Mouse (Mus musculus) heart, postnatal 0 days (tissue): ENCODE measurements around the gene Abhd2. TPM values are rescaled to one million over a fixed set of nuclear protein-coding genes. Genes with fewer than 3 reads are reported as not detected.

Experiments used
- ATAC-seq: fragments of 200-750 bp; cut with Nextera tagmentation; 2 replicates; pipeline ENCODE4 v1.8.0; 2017; ENCODE audit warnings: low read depth, moderate number of reproducible peaks, moderate library complexity; ENCODE audit not compliant: insufficient read depth
- DNase-seq: peaks from one replicate; pipeline ENCODE4 v3.0.0-alpha.2; 2016; ENCODE audit warnings: low spot score
- H3K27ac ChIP-seq: fragments of 300-500 bp; sonication (generic); 2 replicates; pipeline ENCODE4 v1.5.1; 2014; ENCODE audit warnings: low read depth, mild to moderate bottlenecking
- H3K27me3 ChIP-seq: fragments of 300-500 bp; sonication (generic); 2 replicates; pipeline ENCODE4 v1.6.1; 2014; ENCODE audit warnings: low read length, mixed read lengths; ENCODE audit not compliant: control insufficient read depth, insufficient read depth
- H3K36me3 ChIP-seq: fragments of 300-500 bp; sonication (generic); replicated peaks from 2 replicates; pipeline ENCODE4 v1.6.1; 2014; ENCODE audit warnings: low read length, mixed read lengths; ENCODE audit not compliant: control insufficient read depth, insufficient read depth
- H3K4me1 ChIP-seq: fragments of 300-500 bp; sonication (generic); 2 replicates; pipeline ENCODE4 v1.6.1; 2014; ENCODE audit warnings: antibody characterized with exemption; ENCODE audit not compliant: control insufficient read depth, insufficient read depth
- H3K4me2 ChIP-seq: fragments of 300-500 bp; sonication (generic); 2 replicates; pipeline ENCODE4 v1.6.1; 2014; ENCODE audit warnings: low read depth, mild to moderate bottlenecking, low read length, moderate library complexity
- H3K4me3 ChIP-seq: fragments of 300-500 bp; sonication (generic); 2 replicates; pipeline ENCODE4 v1.5.1; 2014; ENCODE audit warnings: low read depth, low read length
- H3K9ac ChIP-seq: fragments of 300-500 bp; sonication (generic); replicated peaks from 2 replicates; pipeline ENCODE4 v1.6.1; 2014; ENCODE audit warnings: low read depth, low read length, mixed read lengths
- H3K9me3 ChIP-seq: fragments of 300-500 bp; sonication (generic); replicated peaks from 2 replicates; pipeline ENCODE4 v1.6.1; 2016; ENCODE audit warnings: low read length; ENCODE audit not compliant: control insufficient read depth
- CTCF ChIP-seq: IDR thresholded peaks from 2 replicates; pipeline ENCODE4 v1.5.1; 2016; ENCODE audit warnings: antibody characterized with exemption, control low read depth, low read depth
- EP300 ChIP-seq: IDR thresholded peaks from 2 replicates; pipeline ENCODE4 v1.6.1; 2016; ENCODE audit warnings: antibody characterized with exemption, low read depth
- WGBS: fragments of 180-500 bp; shearing (Covaris S2); extraction: QIAGEN DNeasy Blood & Tissue Kit; methylation state at CpG from one replicate; pipeline ENCODE4 v1.1.7; 2014; 5-methylcytosine and 5-hydroxymethylcytosine counted together
- polyA plus RNA-seq: library from polyadenylated mRNA; unstranded; fragments of >200 nt; fragmentation: Nextera tagmentation; extraction: Ambion mirVana; gene quantifications from 2 replicates; pipeline ENCODE4 v1.2.1, GENCODE M21; 2015
- total RNA-seq: library from RNA; depleted of rRNA; stranded (reverse); fragments of >200 nt; gene quantifications from 2 replicates; pipeline ENCODE4 v1.2.3, GENCODE M21; 2014; ENCODE audit warnings: low replicate concordance; rRNA removed

The Abhd2 gene
- total RNA-seq (14.5 and 16.6 TPM in 2 replicates), polyA plus RNA-seq (3.4 and 4.2 TPM in 2 replicates)

GRCm38 (mm10) chr7:79272789-79273718, at the start of gene Abhd2:
TSS of gene Abhd2 (plus strand) at chr7:79273199.
- WGBS: under 1% methylated on average over 54 of the region's 54 CpGs
- Histone ChIP-seq H3K27me3 (no peaks in the 10 kb centered on the region), H3K4me1 (peaks cover 29% of the 10 kb centered on the region), H3K36me3 (no peaks in the 10 kb centered on the region), H3K4me3 (peak within 1 kb of the TSS; percentile 78), H3K27ac (peak within 1 kb of the TSS; percentile 69), H3K4me2 (peak within 1 kb of the TSS; percentile 84), H3K9ac (peak within 1 kb of the TSS; percentile 75), H3K9me3 (no peaks in the 10 kb centered on the region)
- DNase-seq: peak; percentile 99
- TF ChIP-seq CTCF (no peak), EP300 (peak; percentile 60; the same call in 1 of the 2 replicates)
- peak; percentile 100 for ATAC-seq

GRCm38 (mm10) chr7:79225477-79225876, 47.5 kb upstream of the Abhd2 start:
- no peak; the same call in 1 of the 2 replicates for ATAC-seq
- Histone ChIP-seq H3K4me1 (no peaks in the 10 kb centered on the region), H3K27ac (no peak overlapping the region), H3K9ac (no peak overlapping the region), H3K4me3 (no peak overlapping the region), H3K27me3 (no peaks in the 10 kb centered on the region), H3K9me3 (no peaks in the 10 kb centered on the region), H3K4me2 (no peak overlapping the region), H3K36me3 (no peaks in the 10 kb centered on the region)
- WGBS: 60% methylated on average over 8 of the region's 8 CpGs
- DNase-seq: no peak
- no peak for TF ChIP-seq EP300
- no peak for TF ChIP-seq CTCF

- TF ChIP-seq EP300: no peak
- no peak for TF ChIP-seq CTCF
These were observed 46.8 kb upstream of the Abhd2 start for GRCm38 (mm10) chr7:79226172-79226571.

GRCm38 (mm10) chr7:79226834-79227486, 46.0 kb upstream of the Abhd2 start:
- Histone ChIP-seq H3K9ac (no peak overlapping the region), H3K4me3 (no peak overlapping the region), H3K36me3 (no peaks in the 10 kb centered on the region), H3K4me1 (no peaks in the 10 kb centered on the region), H3K27ac (no peak overlapping the region), H3K4me2 (no peak overlapping the region), H3K9me3 (no peaks in the 10 kb centered on the region), H3K27me3 (no peaks in the 10 kb centered on the region)
- TF ChIP-seq EP300: no peak
- no peak for TF ChIP-seq CTCF
- no peak for DNase-seq
- WGBS: 85% methylated on average over 6 of the region's 10 CpGs
- ATAC-seq: no peak

More at GRCm38 (mm10) chr7:79226172-79226571, 46.8 kb upstream of the Abhd2 start:
- no peak overlapping the region for H3K9ac ChIP-seq
- 80% methylated on average over 5 of the region's 5 CpGs for WGBS
- DNase-seq (no peak), ATAC-seq (no peak)
- H3K36me3 ChIP-seq: no peaks in the 10 kb centered on the region
- H3K4me1 ChIP-seq: no peaks in the 10 kb centered on the region
- H3K27ac ChIP-seq: no peak overlapping the region
- no peaks in the 10 kb centered on the region for H3K9me3 ChIP-seq
- H3K4me3 ChIP-seq: no peak overlapping the region
- H3K4me2 ChIP-seq: no peak overlapping the region
- no peaks in the 10 kb centered on the region for H3K27me3 ChIP-seq

GRCm38 (mm10) chr7:79228471-79228870, 44.5 kb upstream of the Abhd2 start:
- Histone ChIP-seq H3K4me1 (no peaks in the 10 kb centered on the region), H3K27ac (no peak overlapping the region), H3K9ac (no peak overlapping the region), H3K4me3 (no peak overlapping the region), H3K36me3 (no peaks in the 10 kb centered on the region), H3K9me3 (no peaks in the 10 kb centered on the region), H3K27me3 (no peaks in the 10 kb centered on the region), H3K4me2 (no peak overlapping the region)
- DNase-seq (peak; percentile 79), ATAC-seq (peak; percentile 87)
- TF ChIP-seq CTCF (peak; percentile 86), EP300 (peak; percentile 79)
- 16% methylated on average over 9 of the region's 9 CpGs for WGBS
